Mouse (Mus musculus) midbrain, embryonic 10.5 days (tissue): ENCODE measurements around the gene Angel2. TPM values are rescaled to one million over a fixed set of nuclear protein-coding genes. Genes with fewer than 3 reads are reported as not detected.

Experiments
- DNase-seq: peaks from one replicate; pipeline ENCODE4 v3.0.0-alpha.2; 2017; ENCODE audit warnings: low spot score
- H3K27ac ChIP-seq: fragments of 300-500 bp; sonication (generic); replicated peaks from 2 replicates; pipeline ENCODE4 v1.5.1; 2016; ENCODE audit warnings: mild to moderate bottlenecking
- H3K27me3 ChIP-seq: fragments of 300-500 bp; sonication (generic); 2 replicates; pipeline ENCODE4 v1.6.1; 2016; ENCODE audit warnings: low read depth, mild to moderate bottlenecking; ENCODE audit not compliant: poor library complexity, severe bottlenecking
- H3K36me3 ChIP-seq: fragments of 300-500 bp; sonication (generic); 2 replicates; pipeline ENCODE4 v1.6.1; 2016; ENCODE audit warnings: mild to moderate bottlenecking, moderate library complexity
- H3K4me1 ChIP-seq: fragments of 300-500 bp; sonication (generic); 2 replicates; pipeline ENCODE4 v1.6.1; 2016
- H3K4me3 ChIP-seq: fragments of 300-500 bp; sonication (generic); 2 replicates; pipeline ENCODE4 v1.5.1; 2016; ENCODE audit warnings: mild to moderate bottlenecking, moderate library complexity
- H3K9me3 ChIP-seq: fragments of 300-500 bp; sonication (generic); replicated peaks from 2 replicates; pipeline ENCODE4 v1.6.1; 2016; ENCODE audit warnings: mild to moderate bottlenecking
- WGBS: fragments of 180-500 bp; shearing (Covaris S2); methylation state at CpG from one replicate; pipeline ENCODE4 v1.1.7; 2016; 5-methylcytosine and 5-hydroxymethylcytosine counted together
- polyA plus RNA-seq: library from polyadenylated mRNA; unstranded; fragments of >200 nt; fragmentation: Nextera tagmentation; extraction: Ambion mirVana; gene quantifications from 2 replicates; pipeline ENCODE4 v1.2.1, GENCODE M21; 2016

The Angel2 gene
- polyA plus RNA-seq, 1 experiment from 2014 or later: 55.4 TPM

DNA sequence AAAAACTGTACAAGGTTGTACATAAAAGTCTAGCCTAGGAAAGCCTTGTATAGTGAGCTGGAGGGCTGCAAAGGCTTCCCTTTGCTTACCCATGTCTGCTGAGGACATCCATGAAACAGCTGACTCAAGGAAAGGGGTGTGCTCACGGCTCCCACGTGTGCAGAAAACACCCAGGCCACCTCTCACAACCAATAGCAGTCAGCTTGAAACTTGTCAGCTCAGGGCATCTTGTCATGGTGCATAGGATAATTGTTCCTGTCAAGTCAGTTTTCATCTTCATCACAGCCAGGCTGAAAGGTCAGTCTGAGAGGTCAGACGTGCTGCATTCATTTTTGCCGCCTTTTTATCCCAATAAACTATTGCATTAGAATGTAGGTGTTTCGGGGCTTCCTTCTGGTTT, 23.1 kb downstream of the Angel2 start:
- Histone ChIP-seq H3K27ac (no peak overlapping the region), H3K27me3 (no peaks in the 10 kb centered on the region), H3K4me3 (no peak overlapping the region), H3K4me1 (no peaks in the 10 kb centered on the region), H3K36me3 (peaks cover 99% of the 10 kb centered on the region), H3K9me3 (no peaks in the 10 kb centered on the region)
- DNase-seq: no peak
- 85% methylated on average over 5 of the region's 5 CpGs for WGBS

DNA sequence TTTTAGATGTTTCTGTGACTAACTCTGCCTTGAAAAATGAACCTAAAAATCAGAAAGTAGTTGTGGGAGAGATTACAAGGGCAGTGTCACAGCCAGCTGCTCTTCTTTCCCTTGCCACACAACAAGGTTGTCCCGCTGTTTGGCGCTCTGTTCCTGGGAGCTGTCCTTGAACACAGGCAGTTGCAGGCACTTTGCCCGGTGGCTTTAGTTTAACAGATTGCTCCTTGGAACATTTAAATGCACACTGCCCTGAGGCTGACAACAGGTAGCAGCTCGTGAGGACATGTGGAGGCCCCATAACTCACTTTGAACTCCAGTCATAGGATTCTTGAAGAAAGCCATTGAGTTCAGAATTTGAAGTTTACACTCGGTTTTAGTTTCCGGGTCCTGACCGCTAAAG, 23.5 kb downstream of the Angel2 start:
- no peaks in the 10 kb centered on the region for H3K9me3 ChIP-seq
- H3K27me3 ChIP-seq: no peaks in the 10 kb centered on the region
- DNase-seq: no peak
- WGBS: 92% methylated on average over 7 of the region's 7 CpGs
- H3K4me3 ChIP-seq: no peak overlapping the region
- no peaks in the 10 kb centered on the region for H3K4me1 ChIP-seq
- no peak overlapping the region for H3K27ac ChIP-seq
- peaks cover 99% of the 10 kb centered on the region for H3K36me3 ChIP-seq

DNA sequence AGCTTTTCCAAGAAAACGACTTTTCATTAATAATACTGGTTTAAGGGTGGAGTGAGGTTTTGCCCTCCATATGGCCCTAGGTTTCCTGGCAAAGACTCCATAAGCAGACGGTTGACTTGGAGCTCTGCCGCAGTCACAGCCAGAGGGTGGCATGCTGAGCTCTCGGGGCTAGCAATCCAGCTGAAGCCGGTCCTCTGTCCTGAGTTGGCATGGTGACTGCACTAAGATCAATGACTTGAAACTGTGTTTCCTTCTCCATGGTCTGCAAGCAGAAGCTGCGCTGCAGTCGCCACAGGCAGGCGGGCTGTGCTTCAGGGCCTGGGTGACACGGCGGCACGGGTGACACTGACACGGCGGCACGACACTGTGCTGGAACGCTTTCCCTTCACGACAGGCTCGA, 23.9 kb downstream of the Angel2 start:
- H3K36me3 ChIP-seq: peaks cover 99% of the 10 kb centered on the region

DNA sequence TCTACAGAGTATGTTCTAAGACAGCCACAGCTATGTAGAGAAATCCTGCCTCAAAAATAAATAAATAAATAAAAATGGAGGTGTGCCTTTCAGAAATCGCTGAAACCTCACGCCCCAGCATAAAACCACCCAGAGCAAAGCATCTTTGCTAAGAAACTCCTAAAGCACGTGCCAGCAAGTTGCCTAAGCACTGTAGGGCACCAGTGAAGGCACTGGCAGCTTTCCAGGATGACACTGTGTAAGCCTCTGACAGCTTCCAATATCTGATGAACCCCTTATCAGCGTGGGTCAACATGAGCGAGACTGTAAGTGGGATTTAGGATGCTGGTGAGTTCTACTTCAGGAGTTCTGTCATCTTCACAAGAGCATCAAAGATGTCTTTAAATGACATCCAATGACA, 26.1 kb downstream of the Angel2 start:
- no peaks in the 10 kb centered on the region for H3K9me3 ChIP-seq
- no peaks in the 10 kb centered on the region for H3K27me3 ChIP-seq
- WGBS: 93% methylated on average over 5 of the region's 5 CpGs
- H3K4me1 ChIP-seq: no peaks in the 10 kb centered on the region
- peaks cover 100% of the 10 kb centered on the region for H3K36me3 ChIP-seq
- no peak overlapping the region for H3K27ac ChIP-seq
- no peak for DNase-seq
- no peak overlapping the region for H3K4me3 ChIP-seq

More for the DNA sequence above, 23.9 kb downstream of the Angel2 start:
- Histone ChIP-seq H3K9me3 (no peaks in the 10 kb centered on the region), H3K4me1 (no peaks in the 10 kb centered on the region), H3K4me3 (no peak overlapping the region), H3K27me3 (no peaks in the 10 kb centered on the region), H3K27ac (no peak overlapping the region)
- DNase-seq: no peak
- WGBS: 94% methylated on average over 17 of the region's 17 CpGs

DNA sequence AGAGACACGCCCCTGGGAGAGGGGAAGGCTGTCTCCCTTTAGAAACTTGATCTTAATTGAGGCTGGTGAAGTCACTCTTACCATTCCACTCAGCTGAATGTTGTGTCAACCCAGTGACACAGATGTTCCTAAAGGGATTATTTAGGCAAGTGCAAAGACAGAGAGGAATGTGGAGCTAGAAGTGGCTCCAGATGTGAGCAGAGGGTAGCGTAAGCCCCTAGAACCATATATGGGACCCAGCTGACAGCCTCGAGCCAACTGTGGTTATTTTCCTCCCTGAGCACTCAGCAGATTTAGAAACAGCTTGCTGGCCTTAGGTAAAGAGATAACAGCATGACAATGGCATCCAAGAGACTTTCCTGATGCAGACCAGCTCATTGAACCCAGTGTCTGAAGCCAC, 28.1 kb downstream of the Angel2 start:
- H3K27me3 ChIP-seq: no peaks in the 10 kb centered on the region
- no peaks in the 10 kb centered on the region for H3K4me1 ChIP-seq
- H3K4me3 ChIP-seq: no peak overlapping the region
- H3K27ac ChIP-seq: no peak overlapping the region
- peaks cover 100% of the 10 kb centered on the region for H3K36me3 ChIP-seq
- no peak for DNase-seq
- H3K9me3 ChIP-seq: no peaks in the 10 kb centered on the region
- WGBS: 76% methylated on average over 3 of the region's 3 CpGs

DNA sequence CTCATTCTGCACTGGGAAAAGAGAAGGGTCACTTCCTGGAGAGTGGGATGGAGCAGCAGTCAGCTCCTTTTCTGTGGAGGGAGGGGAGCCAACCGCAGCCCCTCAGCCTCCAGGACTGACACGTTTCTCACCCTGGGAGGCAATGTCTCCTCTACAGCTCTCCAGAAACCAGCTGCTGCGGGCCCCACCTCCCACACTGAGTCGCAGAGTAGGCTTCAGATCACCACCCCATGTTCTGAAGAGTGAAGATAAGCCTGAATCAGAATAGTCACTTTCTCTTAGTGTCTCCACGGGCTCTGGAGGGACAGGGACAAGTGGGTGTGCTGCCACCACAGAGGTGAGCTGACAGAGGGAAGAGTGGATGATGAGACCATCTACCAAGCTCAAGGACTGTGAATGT, 33.9 kb downstream of the Angel2 start:
- DNase-seq: no peak
- WGBS: 86% methylated on average over 5 of the region's 5 CpGs
- no peaks in the 10 kb centered on the region for H3K27me3 ChIP-seq
- H3K36me3 ChIP-seq: peaks cover 97% of the 10 kb centered on the region
- H3K4me3 ChIP-seq: no peak overlapping the region
- H3K27ac ChIP-seq: no peak overlapping the region
- no peaks in the 10 kb centered on the region for H3K9me3 ChIP-seq
- no peaks in the 10 kb centered on the region for H3K4me1 ChIP-seq

DNA sequence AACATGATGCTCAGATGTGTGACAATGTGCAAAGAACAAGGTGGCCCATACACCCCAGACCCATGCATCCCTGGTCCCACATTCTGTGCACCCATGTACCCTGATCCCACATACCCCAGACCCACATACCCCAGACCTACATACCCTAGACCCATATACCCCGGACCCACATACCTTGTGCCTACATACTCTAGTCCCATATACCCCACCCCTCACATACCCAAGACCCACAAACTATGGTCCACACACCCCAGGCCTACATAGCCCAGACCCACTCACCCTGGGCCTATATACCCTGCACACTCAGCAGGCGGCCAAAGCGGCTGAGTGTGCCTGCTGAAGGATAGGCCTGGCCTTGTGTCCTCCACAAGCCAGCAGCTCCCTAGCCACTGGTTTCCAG, 37.8 kb downstream of the Angel2 start:
- no peaks in the 10 kb centered on the region for H3K9me3 ChIP-seq
- H3K27ac ChIP-seq: no peak overlapping the region
- H3K4me1 ChIP-seq: no peaks in the 10 kb centered on the region
- DNase-seq: no peak
- H3K36me3 ChIP-seq: peaks cover 96% of the 10 kb centered on the region
- H3K4me3 ChIP-seq: no peak overlapping the region
- WGBS: 88% methylated on average over 3 of the region's 3 CpGs
- no peaks in the 10 kb centered on the region for H3K27me3 ChIP-seq

DNA sequence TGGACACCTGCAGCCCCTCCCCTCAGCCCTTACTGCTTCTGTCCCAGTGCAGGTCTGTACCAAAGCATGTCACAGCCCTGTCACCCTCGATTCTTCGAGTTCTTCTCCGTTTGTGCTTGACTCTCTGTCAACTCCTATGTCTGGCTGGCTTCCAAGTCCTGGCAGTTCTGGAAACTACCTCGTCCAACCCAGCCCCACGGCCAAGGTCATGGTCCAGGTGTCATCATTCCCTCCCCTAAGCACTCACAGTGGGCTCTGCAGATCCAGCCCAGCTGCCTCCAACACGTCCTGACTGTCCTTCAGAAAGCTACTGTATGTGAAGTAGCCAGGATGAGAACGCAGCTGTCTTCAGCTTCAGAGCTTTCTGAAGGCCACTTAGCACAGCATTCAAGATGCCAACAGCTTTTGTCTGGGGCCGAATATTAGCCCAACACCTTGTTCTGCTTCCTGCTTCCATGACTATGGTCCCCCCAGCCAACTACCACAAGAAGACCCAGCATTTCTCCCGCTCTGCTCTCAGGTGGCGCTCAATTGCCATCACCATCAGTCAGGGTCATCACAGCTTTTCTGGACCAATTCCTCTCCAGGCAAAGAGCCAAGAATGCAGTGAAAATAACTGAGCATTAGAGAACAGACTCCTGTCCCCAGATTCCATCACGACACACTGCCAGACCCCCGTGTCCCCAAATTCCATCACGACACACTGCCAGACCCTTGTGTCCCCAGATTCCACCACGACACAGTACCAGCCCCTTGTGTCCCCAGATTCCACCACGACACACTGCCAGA, 40.3 kb downstream of the Angel2 start:
- H3K4me3 ChIP-seq: no peak overlapping the region
- H3K9me3 ChIP-seq: no peaks in the 10 kb centered on the region
- 91% methylated on average over 15 of the region's 15 CpGs for WGBS
- no peaks in the 10 kb centered on the region for H3K4me1 ChIP-seq
- DNase-seq: no peak
- H3K27me3 ChIP-seq: no peaks in the 10 kb centered on the region
- peaks cover 95% of the 10 kb centered on the region for H3K36me3 ChIP-seq
- no peak overlapping the region for H3K27ac ChIP-seq

DNA sequence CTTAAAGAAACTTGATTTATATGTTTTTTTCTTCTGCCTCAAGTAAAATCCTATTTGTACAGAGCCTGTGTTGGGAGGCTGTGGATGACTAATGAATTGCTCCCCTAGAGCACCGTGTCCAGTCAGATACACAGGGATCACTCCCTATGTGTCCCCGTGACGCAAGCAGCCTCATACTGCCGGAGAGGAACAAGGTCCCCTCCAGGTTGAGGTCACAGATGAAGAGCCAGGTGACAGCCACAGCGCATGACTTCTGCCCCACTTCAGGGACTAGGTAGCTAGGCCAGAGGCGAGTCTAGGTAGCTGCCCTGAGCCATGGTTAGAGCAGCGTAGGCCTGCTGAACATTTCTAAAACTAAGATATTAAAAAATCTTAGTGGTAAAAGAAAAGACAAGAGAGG, 43.1 kb downstream of the Angel2 start:
- no peak for DNase-seq
- WGBS: 93% methylated on average over 7 of the region's 7 CpGs
- H3K4me1 ChIP-seq: no peaks in the 10 kb centered on the region
- peaks cover 94% of the 10 kb centered on the region for H3K36me3 ChIP-seq
- no peak overlapping the region for H3K27ac ChIP-seq
- no peaks in the 10 kb centered on the region for H3K9me3 ChIP-seq
- H3K4me3 ChIP-seq: no peak overlapping the region
- H3K27me3 ChIP-seq: no peaks in the 10 kb centered on the region

DNA sequence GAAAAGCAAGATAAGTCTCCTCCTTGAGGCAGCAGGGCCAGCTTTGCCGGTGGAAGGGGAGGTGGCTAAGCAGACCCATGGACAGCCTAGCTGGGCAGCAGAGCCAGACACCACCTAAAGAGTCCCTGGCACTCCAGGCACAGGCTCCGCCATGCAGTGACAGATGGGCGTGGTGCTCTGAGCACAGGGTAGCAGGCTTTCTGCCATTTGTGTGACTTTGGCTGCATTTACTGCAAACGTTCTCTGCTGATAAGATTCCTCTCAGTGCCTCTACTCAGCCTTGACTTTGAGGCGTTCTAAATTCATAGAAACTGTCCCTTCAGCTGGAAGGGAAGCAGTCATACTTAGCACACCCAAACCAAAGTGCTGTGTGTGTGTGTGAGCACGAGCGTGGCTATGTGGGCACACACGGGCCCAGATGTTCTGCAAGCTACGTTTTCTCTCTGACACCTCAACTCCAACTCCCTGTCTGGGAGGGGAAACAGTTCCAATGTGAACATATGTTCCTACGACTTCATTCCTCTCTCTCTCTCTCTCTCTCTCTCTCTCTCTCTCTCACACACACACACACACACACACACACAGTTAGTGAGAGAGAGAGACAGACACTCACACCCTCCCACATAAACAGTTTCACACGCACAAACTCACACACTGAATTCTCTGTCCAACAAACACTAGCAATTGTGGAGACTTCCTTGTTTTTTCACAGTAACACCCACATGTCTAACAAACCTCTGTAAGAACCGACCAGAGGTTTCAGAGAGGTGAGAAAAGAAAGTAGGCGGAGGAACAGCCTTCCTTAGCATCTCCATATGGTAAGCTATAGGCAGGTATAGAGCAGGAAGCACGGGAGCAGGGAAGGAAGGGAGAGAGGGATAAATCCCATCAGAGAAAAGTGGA, 47.0 kb downstream of the Angel2 start:
- Histone ChIP-seq H3K27me3 (no peaks in the 10 kb centered on the region), H3K27ac (no peak overlapping the region), H3K9me3 (no peaks in the 10 kb centered on the region), H3K4me1 (peaks cover 12% of the 10 kb centered on the region), H3K36me3 (peaks cover 87% of the 10 kb centered on the region), H3K4me3 (no peak overlapping the region)
- no peak for DNase-seq
- WGBS: 94% methylated on average over 14 of the region's 14 CpGs

DNA sequence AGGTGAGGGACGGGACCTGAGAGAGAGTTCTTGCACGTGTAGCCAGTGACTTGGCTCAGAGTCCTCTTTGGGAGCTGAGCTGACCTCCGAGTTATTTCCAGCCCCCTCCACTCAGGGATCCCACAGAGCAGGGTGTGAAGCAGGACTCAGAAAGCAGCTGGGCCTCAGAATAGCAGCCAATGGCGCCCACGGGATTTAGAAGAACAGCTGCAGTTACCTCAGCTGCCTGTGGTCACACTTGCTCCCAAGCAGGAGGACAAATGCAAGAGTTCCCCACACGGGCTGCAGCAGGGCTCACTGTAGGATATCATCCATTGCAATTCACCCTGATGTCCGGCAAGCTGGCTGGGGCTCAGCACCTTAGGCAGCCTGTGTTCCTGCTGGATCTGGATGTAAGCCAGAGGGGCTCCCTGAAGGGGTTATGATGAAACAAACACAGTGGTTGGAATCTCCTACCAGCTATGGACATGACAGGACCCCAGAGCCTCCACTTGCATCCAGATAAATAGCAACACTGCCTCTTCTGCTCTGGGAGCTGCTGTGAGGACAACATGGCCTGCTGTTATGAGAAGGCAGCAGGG, 47.8 kb downstream of the Angel2 start:
- Histone ChIP-seq H3K27ac (no peak overlapping the region), H3K4me1 (peaks cover 20% of the 10 kb centered on the region), H3K36me3 (peaks cover 80% of the 10 kb centered on the region), H3K9me3 (no peaks in the 10 kb centered on the region), H3K27me3 (no peaks in the 10 kb centered on the region), H3K4me3 (no peak overlapping the region)
- DNase-seq: no peak
- WGBS: 81% methylated on average over 7 of the region's 7 CpGs

DNA sequence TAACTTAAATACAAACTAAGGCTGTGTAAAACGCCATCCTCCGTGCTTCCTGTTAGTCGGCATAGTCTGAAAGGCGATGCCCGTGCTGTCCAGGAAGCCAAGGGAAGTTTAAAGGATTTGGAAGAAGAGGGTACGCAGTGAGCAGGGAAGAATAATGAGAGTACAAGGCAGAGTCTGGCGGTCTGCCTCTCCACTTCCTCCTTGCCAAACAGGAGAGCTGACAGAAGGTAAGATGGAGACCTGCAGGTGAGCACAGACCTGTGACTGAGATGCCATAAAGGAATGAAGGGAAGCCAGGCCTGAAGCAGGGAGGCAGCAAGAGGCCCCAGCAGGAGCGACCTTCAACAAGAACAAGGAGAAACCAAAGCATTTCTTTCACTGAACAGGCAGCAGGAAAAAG, 49.3 kb downstream of the Angel2 start:
- 93% methylated on average over 8 of the region's 8 CpGs for WGBS
- Histone ChIP-seq H3K4me3 (no peak overlapping the region), H3K9me3 (no peaks in the 10 kb centered on the region), H3K36me3 (peaks cover 66% of the 10 kb centered on the region), H3K27ac (no peak overlapping the region), H3K27me3 (no peaks in the 10 kb centered on the region), H3K4me1 (peaks cover 33% of the 10 kb centered on the region)
- no peak for DNase-seq

DNA sequence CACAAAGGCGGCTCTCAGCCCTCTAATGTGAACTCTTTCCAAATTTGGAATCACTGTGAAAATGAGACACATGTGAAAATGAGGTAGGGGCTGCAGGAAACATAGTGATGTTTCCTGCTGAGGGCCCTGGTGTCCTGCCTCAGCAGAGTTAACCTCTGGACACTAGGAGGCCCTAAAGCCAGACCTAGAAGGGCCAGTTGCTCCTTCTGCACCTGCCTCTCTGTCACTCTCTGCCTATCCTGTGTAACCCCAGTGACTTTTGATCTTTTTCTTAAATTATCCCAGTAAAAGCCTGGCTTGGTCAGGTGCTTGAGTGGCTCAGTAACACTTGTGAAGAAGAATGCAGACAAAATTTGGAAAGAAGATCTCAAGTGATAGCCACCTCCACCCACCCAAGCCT, 49.9 kb downstream of the Angel2 start:
- Histone ChIP-seq H3K27me3 (no peaks in the 10 kb centered on the region), H3K4me1 (peaks cover 39% of the 10 kb centered on the region), H3K4me3 (no peak overlapping the region), H3K36me3 (peaks cover 60% of the 10 kb centered on the region), H3K9me3 (no peaks in the 10 kb centered on the region), H3K27ac (no peak overlapping the region)
- no peak for DNase-seq
- 72% methylated on average over 1 of the region's 1 CpGs for WGBS
